Mouse (Mus musculus) embryonic facial prominence, embryonic 13.5 days (tissue): ENCODE results near the gene Oaz3. TPM values are rescaled to one million over a fixed set of nuclear protein-coding genes. Genes with fewer than 3 reads are reported as not detected.

Experiments used
- ATAC-seq: fragments of 200-750 bp; cut with Nextera tagmentation; 2 replicates; pipeline ENCODE4 v1.8.0; 2017; ENCODE audit warnings: low read depth; ENCODE audit not compliant: insufficient number of reproducible peaks, insufficient read depth, low FRiP score, low TSS enrichment
- H3K27ac ChIP-seq: fragments of 300-500 bp; sonication (generic); 2 replicates; pipeline ENCODE4 v1.5.1; 2015; ENCODE audit warnings: moderate library complexity, mild to moderate bottlenecking, inconsistent platforms
- H3K27me3 ChIP-seq: fragments of 300-500 bp; sonication (generic); 2 replicates; pipeline ENCODE4 v1.6.1; 2015; ENCODE audit warnings: mild to moderate bottlenecking, inconsistent platforms
- H3K36me3 ChIP-seq: fragments of 300-500 bp; sonication (generic); 2 replicates; pipeline ENCODE4 v1.6.1; 2015; ENCODE audit warnings: mild to moderate bottlenecking, inconsistent platforms
- H3K4me1 ChIP-seq: fragments of 300-500 bp; sonication (generic); 2 replicates; pipeline ENCODE4 v1.6.1; 2015; ENCODE audit warnings: inconsistent platforms
- H3K4me2 ChIP-seq: fragments of 300-500 bp; sonication (generic); 2 replicates; pipeline ENCODE4 v1.6.1; 2015; ENCODE audit warnings: moderate library complexity, mild to moderate bottlenecking, inconsistent platforms
- H3K4me3 ChIP-seq: fragments of 300-500 bp; sonication (generic); 2 replicates; pipeline ENCODE4 v1.5.1; 2015; ENCODE audit warnings: mild to moderate bottlenecking, inconsistent platforms
- H3K9ac ChIP-seq: fragments of 300-500 bp; sonication (generic); 2 replicates; pipeline ENCODE4 v1.6.1; 2015; ENCODE audit warnings: mild to moderate bottlenecking, inconsistent platforms
- H3K9me3 ChIP-seq: fragments of 300-500 bp; sonication (generic); 2 replicates; pipeline ENCODE4 v1.6.1; 2016; ENCODE audit warnings: inconsistent platforms
- WGBS: fragments of 180-500 bp; shearing (Covaris S2); methylation state at CpG from one replicate; pipeline ENCODE4 v1.1.7; 2015; ENCODE audit warnings: mixed read lengths; 5-methylcytosine and 5-hydroxymethylcytosine counted together
- polyA plus RNA-seq: library from polyadenylated mRNA; unstranded; fragments of >200 nt; fragmentation: Nextera tagmentation; extraction: Ambion mirVana; gene quantifications from 2 replicates; pipeline ENCODE4 v1.2.1, GENCODE M21; 2015

The Oaz3 gene
- polyA plus RNA-seq, 1 experiment from 2014 or later: not detected

GRCm38 (mm10) chr3:94449377-94449776 is 5.7 kb upstream of the Oaz3 start:
- Histone ChIP-seq H3K4me1 (peaks cover 4% of the 10 kb centered on the region), H3K27ac (no peak overlapping the region), H3K4me2 (no peak overlapping the region), H3K9ac (no peak overlapping the region), H3K27me3 (no peaks in the 10 kb centered on the region), H3K9me3 (no peaks in the 10 kb centered on the region), H3K36me3 (peaks cover 49% of the 10 kb centered on the region), H3K4me3 (no peak overlapping the region)
- no peak for ATAC-seq
- WGBS: 90% methylated on average over 2 of the region's 2 CpGs

- Histone ChIP-seq H3K4me2 (peak within 1 kb of the TSS; percentile 84), H3K36me3 (peaks cover 34% of the 10 kb centered on the region), H3K27me3 (0 out of 2 replicates have a peak, but pooled peaks cover 6% of the 10 kb centered on the region), H3K27ac (peak within 1 kb of the TSS; percentile 22; the same call in 1 of the 2 replicates), H3K4me1 (peaks cover 12% of the 10 kb centered on the region), H3K9me3 (no peaks in the 10 kb centered on the region), H3K4me3 (peak within 1 kb of the TSS; percentile 79), H3K9ac (peak within 1 kb of the TSS; percentile 87)
- WGBS: under 1% methylated on average over 39 of the region's 39 CpGs
- peak; percentile 94 for ATAC-seq
Measured at GRCm38 (mm10) chr3:94442951-94443596, 641 bp downstream of the Oaz3 start, which contains the start of gene Mrpl9. Gene Mrpl9, plus strand, starts transcription at chr3:94443318.

- WGBS: 42% methylated on average over 3 of the region's 3 CpGs
- Histone ChIP-seq H3K9me3 (no peaks in the 10 kb centered on the region), H3K9ac (no peak overlapping the region), H3K27me3 (0 out of 2 replicates have a peak, but pooled peaks cover 6% of the 10 kb centered on the region), H3K4me3 (no peak overlapping the region), H3K4me2 (no peak overlapping the region), H3K27ac (no peak overlapping the region), H3K4me1 (peaks cover 12% of the 10 kb centered on the region), H3K36me3 (peaks cover 15% of the 10 kb centered on the region)
- ATAC-seq: no peak
Measured at GRCm38 (mm10) chr3:94441182-94441581, 2.5 kb downstream of the Oaz3 start.

GRCm38 (mm10) chr3:94436420-94436819 is 7.3 kb downstream of the Oaz3 start:
- Histone ChIP-seq H3K9me3 (no peaks in the 10 kb centered on the region), H3K36me3 (no peaks in the 10 kb centered on the region), H3K4me1 (no peaks in the 10 kb centered on the region), H3K4me2 (no peak overlapping the region), H3K9ac (no peak overlapping the region), H3K4me3 (no peak overlapping the region), H3K27me3 (0 out of 2 replicates have a peak, but pooled peaks cover 6% of the 10 kb centered on the region), H3K27ac (no peak overlapping the region)
- no peak for ATAC-seq
- WGBS: 83% methylated on average over 9 of the region's 9 CpGs

- 95% methylated on average over 2 of the region's 2 CpGs for WGBS
- H3K4me2 ChIP-seq: no peak overlapping the region
- no peaks in the 10 kb centered on the region for H3K4me1 ChIP-seq
- no peak for ATAC-seq
- no peak overlapping the region for H3K27ac ChIP-seq
- no peak overlapping the region for H3K4me3 ChIP-seq
- H3K9me3 ChIP-seq: no peaks in the 10 kb centered on the region
- no peak overlapping the region for H3K9ac ChIP-seq
- H3K36me3 ChIP-seq: no peaks in the 10 kb centered on the region
- no peaks in the 10 kb centered on the region for H3K27me3 ChIP-seq
Measured at GRCm38 (mm10) chr3:94434305-94434704, 9.4 kb downstream of the Oaz3 start.

GRCm38 (mm10) chr3:94430980-94431379 is 12.7 kb downstream of the Oaz3 start:
- Histone ChIP-seq H3K27ac (no peak overlapping the region), H3K9me3 (no peaks in the 10 kb centered on the region), H3K27me3 (no peaks in the 10 kb centered on the region), H3K36me3 (no peaks in the 10 kb centered on the region), H3K9ac (no peak overlapping the region), H3K4me3 (no peak overlapping the region), H3K4me1 (no peaks in the 10 kb centered on the region), H3K4me2 (no peak overlapping the region)
- 75% methylated on average over 2 of the region's 2 CpGs for WGBS
- no peak for ATAC-seq

- H3K27me3 ChIP-seq: peaks cover 20% of the 10 kb centered on the region
- peak; percentile 99 for ATAC-seq
Measured at GRCm38 (mm10) chr3:94413031-94413679, 30.6 kb downstream of the Oaz3 start, which contains the start of gene Tdrkh. Gene Tdrkh, plus strand, starts transcription at chr3:94413273.

GRCm38 (mm10) chr3:94412530-94412929 is 31.2 kb downstream of the Oaz3 start:
- 13% methylated on average over 25 of the region's 25 CpGs for WGBS
- H3K9ac ChIP-seq: peak overlapping the region; percentile 57
- H3K27me3 ChIP-seq: peaks cover 20% of the 10 kb centered on the region
- H3K27ac ChIP-seq: no peak overlapping the region
- peak overlapping the region; percentile 47 for H3K4me3 ChIP-seq
- H3K9me3 ChIP-seq: no peaks in the 10 kb centered on the region
- H3K4me2 ChIP-seq: peak overlapping the region; percentile 82
- peaks cover 5% of the 10 kb centered on the region for H3K4me1 ChIP-seq
- no peaks in the 10 kb centered on the region for H3K36me3 ChIP-seq
- ATAC-seq: peak; percentile 22; the same call in 1 of the 2 replicates

More at GRCm38 (mm10) chr3:94413031-94413679, 30.6 kb downstream of the Oaz3 start, which contains the start of gene Tdrkh:
- Histone ChIP-seq H3K36me3 (no peaks in the 10 kb centered on the region), H3K4me1 (peaks cover 5% of the 10 kb centered on the region), H3K4me2 (peak within 1 kb of the TSS; percentile 82), H3K27ac (no peak within 1 kb of the TSS), H3K9ac (peak within 1 kb of the TSS; percentile 57), H3K4me3 (peak within 1 kb of the TSS; percentile 47), H3K9me3 (no peaks in the 10 kb centered on the region)
- 8% methylated on average over 52 of the region's 52 CpGs for WGBS

- H3K9me3 ChIP-seq: no peaks in the 10 kb centered on the region
- no peaks in the 10 kb centered on the region for H3K36me3 ChIP-seq
- no peak for ATAC-seq
- WGBS: 60% methylated on average over 4 of the region's 4 CpGs
- no peak overlapping the region for H3K27ac ChIP-seq
- H3K9ac ChIP-seq: no peak overlapping the region
- no peak overlapping the region for H3K4me3 ChIP-seq
- no peak overlapping the region for H3K4me2 ChIP-seq
- peaks cover 45% of the 10 kb centered on the region for H3K27me3 ChIP-seq
- peaks cover 19% of the 10 kb centered on the region for H3K4me1 ChIP-seq
Measured at GRCm38 (mm10) chr3:94405561-94405960, 38.2 kb downstream of the Oaz3 start.

GRCm38 (mm10) chr3:94404366-94405054 is 39.2 kb downstream of the Oaz3 start:
- H3K27me3 ChIP-seq: peaks cover 53% of the 10 kb centered on the region
- WGBS: 24% methylated on average over 7 of the region's 7 CpGs
- no peak overlapping the region for H3K9ac ChIP-seq
- H3K4me1 ChIP-seq: peaks cover 20% of the 10 kb centered on the region
- H3K9me3 ChIP-seq: no peaks in the 10 kb centered on the region
- ATAC-seq: no peak
- H3K4me2 ChIP-seq: no peak overlapping the region
- H3K4me3 ChIP-seq: no peak overlapping the region
- H3K27ac ChIP-seq: no peak overlapping the region
- H3K36me3 ChIP-seq: no peaks in the 10 kb centered on the region

- no peaks in the 10 kb centered on the region for H3K36me3 ChIP-seq
- ATAC-seq: no peak
- WGBS: 53% methylated on average over 8 of the region's 8 CpGs
- peaks cover 30% of the 10 kb centered on the region for H3K4me1 ChIP-seq
- peaks cover 74% of the 10 kb centered on the region for H3K27me3 ChIP-seq
- no peak overlapping the region for H3K9ac ChIP-seq
- H3K27ac ChIP-seq: no peak overlapping the region
- H3K4me2 ChIP-seq: no peak overlapping the region
- H3K4me3 ChIP-seq: no peak overlapping the region
- H3K9me3 ChIP-seq: no peaks in the 10 kb centered on the region
Measured at GRCm38 (mm10) chr3:94402451-94402850, 41.3 kb downstream of the Oaz3 start.
